Mouse (Mus musculus): ENCODE data around the gene Gif.

Gene Gif

DNA sequence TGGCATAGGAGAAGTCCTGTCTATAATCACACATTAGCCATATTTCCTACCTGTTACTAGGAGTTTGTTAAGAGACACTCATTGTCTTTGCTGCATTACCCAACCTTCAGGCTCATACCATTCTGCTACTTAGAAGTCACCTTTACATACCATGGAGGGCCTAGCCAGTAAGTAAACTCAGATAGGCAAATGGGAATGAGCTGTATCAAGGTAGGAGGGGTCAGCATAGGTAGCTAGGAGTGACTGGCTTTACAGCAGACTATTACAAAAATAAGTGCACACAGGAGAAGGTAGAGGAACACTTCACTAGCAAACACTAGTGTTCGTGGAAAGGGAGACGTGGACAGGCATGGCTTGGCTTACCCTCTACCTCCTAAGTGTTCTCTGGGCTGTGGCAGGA is at the start of gene Gif:
Gene Gif (plus strand): TSS at position 257 of the 400 bp plus-strand sequence.
- DNase-seq (ENCODE audit: low spot score) = no peak

DNA sequence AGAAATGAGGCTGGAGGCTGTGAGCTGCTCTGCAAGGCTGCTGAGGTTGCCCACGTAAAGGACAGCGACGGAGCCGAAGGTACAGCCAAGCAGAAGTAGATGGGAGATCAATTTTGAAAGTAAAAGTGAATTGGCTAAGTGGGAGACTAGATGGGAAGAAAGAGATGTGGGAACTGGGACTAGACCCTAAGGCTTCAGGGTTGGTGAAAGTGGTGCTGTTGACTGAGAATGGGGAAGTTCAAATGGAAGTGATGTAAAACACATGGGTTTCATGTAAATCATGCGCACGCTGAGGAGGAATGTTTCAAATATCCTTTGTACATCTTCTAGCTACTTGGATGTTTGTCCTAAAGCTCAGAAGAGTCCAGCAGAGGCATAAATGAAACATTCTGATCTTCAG is 49.0 kb upstream of the Gif start:
- no peak for DNase-seq (ENCODE audit: low spot score)

DNA sequence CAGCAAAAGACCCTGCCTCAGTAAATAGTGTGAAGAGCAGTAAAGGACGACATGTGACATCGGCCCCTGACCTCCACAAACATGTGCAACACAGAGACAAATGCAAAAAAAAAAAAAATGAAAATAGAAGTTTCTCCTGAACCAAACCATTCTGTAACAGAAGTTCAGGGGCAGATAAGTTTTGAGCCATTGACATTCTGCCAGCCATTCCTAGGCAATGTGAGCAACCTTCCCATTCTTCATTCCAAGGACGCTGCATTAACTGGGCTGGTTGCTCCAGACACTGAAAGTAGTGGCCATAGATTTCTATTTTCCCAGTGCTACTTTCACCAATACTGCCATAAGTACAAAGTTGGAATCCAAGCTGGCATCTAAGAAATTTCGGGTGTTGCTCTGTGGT is 34.9 kb upstream of the Gif start:
- no peak for DNase-seq (ENCODE audit: low spot score)

DNA sequence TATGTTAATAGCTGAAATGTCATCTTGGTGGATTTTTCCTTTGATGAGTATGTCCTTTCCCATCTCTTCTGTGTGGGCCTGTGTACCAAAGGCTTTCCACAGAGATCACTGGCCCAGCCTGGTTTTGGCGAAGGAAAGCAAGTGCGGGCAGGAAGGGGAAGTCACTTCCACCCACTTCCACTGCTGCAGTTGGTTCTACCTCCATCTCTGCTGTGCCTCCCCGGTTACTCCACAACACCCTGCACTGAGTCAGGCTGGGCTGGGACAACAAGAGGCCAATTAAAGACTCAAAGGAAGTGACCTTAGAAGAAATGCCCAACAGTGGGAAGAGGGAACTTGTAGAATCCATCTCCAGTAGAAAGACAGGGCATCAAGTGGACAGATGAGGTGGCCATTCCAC is 27.3 kb upstream of the Gif start:
- no peak for DNase-seq (ENCODE audit: low spot score)

DNA sequence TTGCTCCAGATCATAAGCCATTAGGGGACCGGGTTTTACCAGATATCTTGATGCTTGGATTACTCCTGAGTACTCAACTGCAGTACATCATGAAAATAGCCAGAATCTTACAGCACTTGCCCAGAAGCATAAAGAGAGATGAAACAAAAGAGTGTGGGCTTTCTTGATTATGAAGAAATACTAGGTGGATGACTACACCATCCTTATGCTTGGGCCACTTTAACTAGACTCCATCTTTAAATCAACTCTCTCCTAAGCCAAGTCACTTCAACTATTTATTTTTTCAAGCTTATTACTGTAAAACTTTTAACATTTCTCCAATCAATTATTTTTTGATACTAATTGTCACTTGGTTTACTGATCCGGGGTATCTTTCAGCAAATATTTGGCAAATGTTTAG is 23.5 kb upstream of the Gif start:
- DNase-seq (ENCODE audit: low spot score) = no peak

DNA sequence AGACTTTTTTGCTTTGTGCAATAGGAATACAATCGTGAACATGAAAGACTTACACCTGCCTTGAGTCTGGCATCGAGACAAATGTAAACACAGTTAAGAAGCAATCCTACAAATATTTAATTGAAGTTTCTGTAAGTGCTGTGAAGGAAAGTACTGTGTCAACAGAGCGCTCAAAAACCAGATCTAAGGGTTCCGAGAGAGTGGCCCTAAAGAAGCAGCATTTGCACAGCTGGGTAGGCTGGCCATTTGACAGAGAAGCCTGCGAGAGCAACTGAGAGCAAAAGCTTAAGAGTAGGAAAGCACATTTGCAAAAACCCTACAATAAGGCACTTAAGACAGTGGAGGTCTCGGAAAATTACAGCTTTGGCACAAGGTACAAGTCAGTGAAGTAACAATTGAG is 23.1 kb upstream of the Gif start:
- no peak for DNase-seq (ENCODE audit: low spot score)

DNA sequence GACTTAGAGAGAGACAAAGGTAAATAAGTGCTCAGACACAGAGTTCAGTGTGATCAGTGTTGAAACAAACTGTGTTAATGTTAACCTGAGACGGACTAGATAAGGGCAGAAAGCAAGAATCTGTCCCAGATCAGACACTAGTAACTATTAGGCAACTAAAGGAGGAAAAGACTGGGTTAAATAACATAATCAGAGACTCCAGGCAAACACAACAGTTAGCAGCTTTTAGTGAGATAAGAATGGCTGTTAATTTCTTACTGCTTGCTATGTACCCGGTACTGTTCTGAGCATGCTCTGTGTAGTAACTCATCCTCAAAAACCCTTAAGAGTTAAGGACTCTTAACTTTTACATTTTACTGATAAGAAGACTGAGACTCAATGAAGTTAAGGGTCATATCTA is 21.4 kb upstream of the Gif start:
- no peak for DNase-seq (ENCODE audit: low spot score)

DNA sequence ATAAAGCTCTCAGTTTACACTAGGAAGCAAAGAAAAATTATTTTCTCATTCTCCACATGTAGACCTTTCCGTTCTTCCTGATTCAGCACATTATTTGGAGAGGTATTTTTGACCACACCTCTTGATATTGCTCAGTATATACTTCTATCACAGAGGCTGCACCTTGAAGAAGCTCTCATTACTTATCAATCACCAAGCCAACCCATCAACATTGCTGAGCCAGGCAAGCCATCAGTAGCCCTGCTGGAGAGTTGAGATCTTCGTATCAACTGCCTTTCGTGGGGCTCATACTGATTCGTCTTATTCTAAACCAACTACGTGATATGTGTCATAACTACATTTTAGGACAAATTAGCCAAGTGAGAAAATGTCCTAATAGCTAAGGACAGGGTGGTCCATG is 20.1 kb upstream of the Gif start:
- DNase-seq (ENCODE audit: low spot score) = no peak

DNA sequence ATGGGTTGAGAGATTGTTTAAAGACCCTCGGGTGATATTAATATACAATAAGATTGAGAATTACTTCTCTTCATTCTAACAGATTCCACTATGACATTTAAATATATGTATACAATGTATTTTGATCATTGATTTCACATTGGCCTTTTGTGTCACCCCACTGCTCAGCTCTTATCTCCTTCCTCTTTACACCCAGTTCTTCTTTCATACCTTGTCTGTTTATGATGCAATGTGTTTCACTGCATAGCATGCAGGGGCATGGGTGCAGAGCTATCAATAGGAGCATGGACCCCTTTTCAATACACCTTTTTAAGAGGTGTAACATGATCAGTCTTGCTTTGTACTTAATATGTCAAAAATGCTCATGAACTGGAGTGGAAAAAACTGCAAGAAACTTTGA is 17.1 kb upstream of the Gif start:
- no peak for DNase-seq (ENCODE audit: low spot score)

DNA sequence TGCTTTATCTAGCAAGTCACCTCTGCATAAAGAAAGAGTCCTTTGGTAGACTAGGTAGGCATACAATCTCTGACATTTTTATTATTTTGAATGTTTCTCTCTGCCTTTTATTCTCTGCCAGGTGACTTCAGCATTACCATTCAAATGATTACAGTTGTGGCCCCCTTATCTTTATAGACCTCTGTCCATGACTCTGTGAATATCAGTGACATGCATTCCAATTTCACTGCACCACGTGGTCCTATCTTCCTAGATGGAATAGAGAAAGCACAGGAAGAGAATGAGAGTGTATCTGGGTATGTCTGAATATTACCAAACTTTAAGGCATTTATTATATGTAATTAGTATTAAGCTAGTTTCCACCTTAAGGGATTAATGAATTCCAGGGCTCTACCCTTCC is 10.9 kb upstream of the Gif start:
- DNase-seq (ENCODE audit: low spot score) = no peak

DNA sequence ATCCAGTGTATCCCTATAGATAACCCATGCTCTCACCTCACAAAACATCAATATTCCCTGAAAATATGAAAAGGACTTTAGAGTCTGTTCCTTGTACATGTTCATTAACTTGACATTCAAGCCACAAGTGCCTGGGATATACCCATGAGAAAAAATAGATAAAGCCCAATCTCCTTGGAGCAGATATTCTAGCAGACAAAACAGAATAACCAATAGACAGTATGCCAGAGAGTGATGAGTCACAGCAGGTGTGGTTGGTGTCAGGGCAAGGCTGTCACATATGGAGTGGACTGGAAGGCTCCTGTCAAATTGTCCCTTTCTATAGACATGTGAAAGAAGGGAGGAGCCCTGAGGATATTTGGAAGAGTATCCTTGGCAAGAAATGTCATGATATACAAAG is 1.7 kb upstream of the Gif start:
- no peak for DNase-seq (ENCODE audit: low spot score)

DNA sequence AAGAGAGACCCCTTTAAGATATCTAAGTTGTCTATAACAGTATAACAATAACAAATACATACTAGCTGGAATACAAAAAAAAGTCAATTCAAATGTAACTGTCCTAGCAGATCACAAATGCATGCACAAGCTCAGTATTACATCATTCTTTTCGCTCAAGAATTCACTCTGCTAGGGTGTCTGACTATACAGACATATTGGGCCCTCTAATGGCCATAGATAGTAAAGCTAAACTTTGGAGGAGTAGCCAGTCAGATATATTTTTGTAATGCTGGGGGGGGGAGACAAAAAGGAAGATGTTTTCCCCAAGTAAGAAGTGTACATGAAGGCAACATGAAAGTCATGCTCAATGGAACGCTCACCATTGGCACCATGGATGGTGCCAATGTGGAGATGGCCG is 17.7 kb downstream of the Gif start:
- DNase-seq (ENCODE audit: low spot score) = no peak

DNA sequence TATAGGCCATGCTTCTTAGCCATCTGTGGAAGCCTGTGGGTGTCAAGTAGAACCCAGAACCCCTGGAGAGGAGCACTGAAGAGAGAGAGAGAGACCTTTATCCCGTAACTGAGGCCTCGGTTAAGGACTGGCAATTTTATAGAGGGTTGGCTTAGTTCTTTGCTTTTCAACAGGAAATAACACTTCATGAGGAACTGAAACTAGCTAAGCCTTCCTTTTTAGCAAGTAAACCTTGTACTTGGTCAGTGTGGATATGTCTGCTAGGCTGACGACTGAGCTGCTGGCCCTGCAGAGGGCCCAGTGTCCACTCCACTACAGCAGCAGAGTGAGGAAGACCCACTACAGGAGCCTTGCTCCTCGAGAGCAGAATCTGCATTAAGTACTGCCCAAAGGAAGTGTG is 19.1 kb downstream of the Gif start:
- no peak for DNase-seq (ENCODE audit: low spot score)

DNA sequence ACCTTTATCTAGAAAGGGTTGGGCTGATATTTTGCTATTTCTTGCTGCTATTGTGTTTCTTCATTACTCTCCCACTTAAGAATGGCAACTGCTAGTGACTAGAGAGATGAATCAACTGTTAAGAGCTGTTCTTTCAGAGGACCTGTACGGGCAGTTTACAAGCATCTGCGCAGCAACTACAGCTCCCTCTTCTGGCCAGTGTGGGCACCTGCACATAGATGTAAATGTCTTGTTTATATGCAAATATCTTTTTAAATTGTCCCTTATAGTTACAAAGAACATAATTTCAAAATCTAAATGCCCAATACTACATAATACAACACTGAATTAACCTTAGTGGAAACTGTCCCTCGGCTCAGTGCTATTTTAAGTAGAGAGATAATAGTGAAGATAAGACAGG is 20.8 kb downstream of the Gif start:
- no peak for DNase-seq (ENCODE audit: low spot score)

DNA sequence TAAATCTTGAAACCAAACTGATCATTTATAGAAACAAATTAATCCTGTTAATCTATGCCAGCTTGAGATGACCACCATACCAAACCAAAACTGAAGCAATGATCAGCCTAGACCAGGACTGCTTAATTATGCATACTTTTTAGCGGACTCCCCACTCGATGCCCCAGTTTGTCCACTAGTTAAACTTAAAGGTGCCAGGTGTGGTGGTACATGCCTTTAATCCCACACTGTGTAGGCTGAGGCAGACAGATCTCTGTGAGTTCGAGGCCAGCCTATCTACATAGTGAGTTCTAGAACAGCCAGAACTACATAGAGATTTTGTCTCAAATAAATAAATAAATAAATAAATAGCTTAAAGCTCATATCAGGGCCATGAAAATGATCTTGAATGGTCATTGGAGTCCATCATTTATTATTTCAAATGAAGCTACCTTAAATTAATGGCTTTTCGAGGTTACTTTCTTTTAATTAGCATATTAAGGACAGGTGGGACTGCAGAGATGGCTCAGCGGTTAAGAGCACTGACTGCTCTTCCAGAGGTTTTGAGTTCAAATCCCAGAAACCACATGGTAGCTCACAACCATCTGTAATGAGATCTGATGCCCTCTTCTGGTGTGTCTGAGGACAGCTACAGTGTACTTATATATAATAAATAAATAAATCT is 22.0 kb downstream of the Gif start:
- DNase-seq (ENCODE audit: low spot score) = no peak

DNA sequence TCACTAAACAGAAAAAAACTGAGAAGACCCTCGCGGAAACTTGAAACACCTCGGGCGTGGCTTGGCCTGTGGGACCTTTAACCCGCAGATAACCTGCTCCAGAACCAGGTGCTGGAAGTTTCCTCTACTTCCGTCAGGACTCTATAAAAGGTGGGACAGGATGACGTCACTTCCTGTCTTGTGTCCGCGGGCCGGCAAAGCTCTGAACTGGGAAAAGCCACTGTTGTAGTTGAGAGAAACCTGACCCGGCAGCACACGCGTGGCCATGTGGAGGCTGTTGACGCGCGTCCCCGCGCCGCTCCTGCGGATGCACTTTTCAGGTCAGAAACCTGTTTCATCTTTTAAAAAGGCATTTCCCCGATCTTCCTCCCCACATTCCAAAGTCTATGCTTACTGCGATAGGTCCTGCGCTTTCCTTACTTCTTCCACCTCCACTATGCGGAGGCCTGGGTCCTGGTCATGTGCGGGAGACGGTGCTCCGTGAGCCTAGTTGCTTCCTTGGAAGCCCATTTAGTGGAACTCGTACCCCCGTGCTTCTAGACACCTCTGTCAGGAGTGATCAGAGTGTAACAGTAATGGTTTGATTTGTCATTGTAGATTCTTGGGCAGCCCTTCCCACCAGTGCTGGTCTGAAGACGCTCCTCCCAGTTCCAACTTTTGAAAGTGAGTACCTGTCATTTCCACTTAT is 23.0 kb downstream of the Gif start, which contains the start of gene Mrpl16:
Gene Mrpl16 (plus strand): TSS at position 187 of the 688 bp plus-strand sequence.
- DNase-seq (ENCODE audit: low spot score) = peak; percentile 67

DNA sequence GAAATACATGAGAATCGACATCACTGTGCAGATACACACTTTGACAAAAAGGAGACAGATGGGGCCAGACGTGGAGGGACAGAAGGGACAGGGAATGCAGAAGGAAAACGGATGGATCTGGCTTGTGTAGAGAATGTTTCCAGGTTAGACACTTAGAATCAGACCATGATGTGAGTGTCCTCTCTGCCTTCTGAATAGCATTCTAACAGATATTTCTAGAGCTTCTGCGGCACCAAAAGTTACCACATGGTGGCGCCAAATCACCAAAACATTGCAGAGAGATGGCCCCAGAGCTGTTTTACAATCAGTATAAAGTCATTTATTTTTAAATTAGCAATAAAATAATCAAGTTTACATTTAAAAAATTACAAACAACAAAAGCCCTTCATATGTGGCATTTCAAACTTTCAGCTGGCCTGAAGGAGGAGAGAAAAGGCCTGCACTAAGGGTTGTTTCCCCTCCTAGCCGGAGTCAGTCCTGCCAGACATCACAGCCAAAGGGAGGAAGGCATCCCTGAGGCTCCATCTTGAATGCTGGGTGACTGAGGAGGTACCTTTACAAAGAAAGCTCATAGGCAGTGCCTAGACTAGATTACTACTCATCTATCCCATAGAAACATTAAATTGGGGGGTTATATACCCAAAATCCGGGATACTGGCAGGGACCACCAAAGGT is 30.0 kb downstream of the Gif start:
- peak; percentile 19 for DNase-seq (ENCODE audit: low spot score)

DNA sequence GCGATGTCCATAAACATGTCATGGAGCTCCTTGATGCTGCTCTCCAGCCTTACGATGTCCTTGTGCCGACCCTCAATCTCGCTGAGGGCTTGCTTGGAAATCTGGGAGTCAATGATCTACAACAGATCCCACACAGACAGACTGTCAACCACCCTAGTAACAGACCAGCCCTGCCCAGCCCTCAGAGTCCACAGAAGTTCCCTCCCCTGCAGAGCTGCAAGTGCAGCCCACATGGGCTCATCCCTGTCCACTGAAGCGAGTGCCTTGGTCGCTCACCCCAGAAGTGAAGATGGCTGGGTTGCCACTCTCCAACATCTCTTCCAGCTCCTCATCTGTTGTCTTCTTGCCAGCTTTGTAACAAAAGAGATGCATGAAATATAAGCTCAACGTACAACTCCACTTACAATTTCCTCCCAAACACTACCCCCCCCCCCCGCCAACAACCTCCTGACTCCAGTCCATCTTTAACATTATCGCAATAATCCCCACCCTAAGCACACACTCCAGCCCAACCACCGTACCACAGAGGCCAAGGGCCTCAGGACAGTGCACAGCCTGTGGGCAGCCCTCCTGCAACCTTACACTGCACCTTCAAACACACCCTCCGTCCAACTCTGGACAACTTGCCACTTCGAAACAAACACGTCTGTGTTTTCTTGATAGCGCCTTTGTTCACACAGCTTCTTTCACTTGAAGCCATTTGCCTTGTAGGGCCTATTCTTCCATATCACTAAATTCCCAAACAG is 38.2 kb downstream of the Gif start:
- no peak for DNase-seq (ENCODE audit: low spot score)

DNA sequence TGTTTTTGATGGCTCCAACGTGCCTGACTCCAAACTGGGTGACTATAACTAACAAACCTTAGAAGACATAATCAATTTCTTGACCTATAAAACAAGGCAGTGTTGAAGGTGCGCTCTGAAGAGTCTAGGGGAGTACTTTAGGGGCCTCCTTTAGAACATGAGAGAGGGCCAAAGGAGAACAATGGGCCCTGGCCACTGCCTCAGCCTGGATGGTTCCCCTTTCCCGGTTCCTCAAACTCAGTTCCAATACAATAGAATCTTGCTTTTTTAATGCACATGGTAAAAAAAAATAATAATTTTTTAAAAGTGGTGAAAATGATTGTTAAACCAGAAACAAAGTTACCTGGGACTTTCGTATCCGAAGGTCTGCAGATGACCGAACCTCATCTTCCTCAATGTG is 40.5 kb downstream of the Gif start:
- no peak for DNase-seq (ENCODE audit: low spot score)

DNA sequence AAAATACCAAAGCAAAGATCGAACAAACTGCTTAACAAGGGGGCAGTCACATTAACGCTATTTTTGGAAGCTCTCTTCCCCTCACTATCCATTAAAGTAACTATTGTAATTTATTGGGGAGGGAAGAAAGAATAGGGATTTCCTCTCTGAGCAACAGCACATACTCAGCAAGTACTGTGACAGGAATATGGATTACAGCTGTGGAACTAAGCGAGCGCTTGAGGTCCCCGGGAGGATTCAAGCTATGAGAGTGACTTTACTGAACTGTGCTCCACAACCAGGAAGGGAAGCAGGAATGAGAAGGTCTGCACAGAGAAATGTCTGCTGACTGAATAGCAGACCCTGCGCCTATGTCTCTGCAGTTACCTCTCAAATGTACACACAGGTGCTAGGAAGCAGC is 41.5 kb downstream of the Gif start:
- no peak for DNase-seq (ENCODE audit: low spot score)

DNA sequence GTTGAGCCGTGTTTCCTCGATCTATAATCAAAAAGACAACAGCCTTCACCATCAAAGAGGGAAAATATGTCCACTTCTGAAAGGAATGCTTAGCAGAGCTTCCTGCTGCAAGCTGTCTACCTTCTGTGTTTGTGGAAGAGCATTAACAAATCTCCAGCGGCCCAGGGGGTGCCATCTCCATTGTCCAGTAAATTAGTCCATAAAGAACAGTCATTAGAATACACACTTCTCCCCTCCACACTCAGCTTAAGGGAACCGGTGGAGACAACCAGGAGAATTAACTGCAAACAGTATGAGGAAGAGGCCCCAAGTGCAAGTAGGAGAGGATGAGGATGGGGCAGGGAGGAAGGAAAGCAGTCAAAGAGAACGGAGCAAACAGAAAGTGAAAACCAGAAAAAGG is 44.5 kb downstream of the Gif start:
- no peak for DNase-seq (ENCODE audit: low spot score)

DNA sequence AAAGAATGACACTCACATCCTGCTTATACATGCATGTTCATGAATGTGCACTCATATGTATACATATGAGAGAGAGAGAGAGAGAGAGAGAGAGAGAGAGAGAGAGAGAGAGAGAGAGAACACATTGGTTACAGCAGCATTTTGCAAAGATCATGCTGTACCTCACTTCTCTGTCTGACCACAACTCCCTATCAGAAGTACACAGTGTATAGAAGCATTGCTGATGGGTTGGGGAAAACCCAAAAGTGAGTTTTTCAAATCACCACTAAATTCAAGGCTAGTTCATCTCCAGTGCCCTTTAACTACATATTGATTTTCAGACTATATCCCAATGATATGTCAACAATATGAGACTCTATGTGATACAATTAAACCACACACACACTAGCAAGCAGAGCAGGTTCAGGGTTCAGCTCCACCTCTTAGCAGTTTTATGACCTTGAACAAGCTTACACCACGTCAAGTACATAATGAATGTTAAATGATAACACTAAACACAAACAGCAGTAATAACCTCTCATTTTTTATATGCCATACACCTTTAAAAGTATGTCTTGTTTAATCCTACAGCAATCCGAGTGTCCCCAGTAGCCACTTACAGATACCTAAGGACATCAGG is 46.5 kb downstream of the Gif start:
- DNase-seq (ENCODE audit: low spot score) = no peak
